Comparison of ENCODE assay signal across 19 mouse cellular contexts in the genomic region with DNA sequence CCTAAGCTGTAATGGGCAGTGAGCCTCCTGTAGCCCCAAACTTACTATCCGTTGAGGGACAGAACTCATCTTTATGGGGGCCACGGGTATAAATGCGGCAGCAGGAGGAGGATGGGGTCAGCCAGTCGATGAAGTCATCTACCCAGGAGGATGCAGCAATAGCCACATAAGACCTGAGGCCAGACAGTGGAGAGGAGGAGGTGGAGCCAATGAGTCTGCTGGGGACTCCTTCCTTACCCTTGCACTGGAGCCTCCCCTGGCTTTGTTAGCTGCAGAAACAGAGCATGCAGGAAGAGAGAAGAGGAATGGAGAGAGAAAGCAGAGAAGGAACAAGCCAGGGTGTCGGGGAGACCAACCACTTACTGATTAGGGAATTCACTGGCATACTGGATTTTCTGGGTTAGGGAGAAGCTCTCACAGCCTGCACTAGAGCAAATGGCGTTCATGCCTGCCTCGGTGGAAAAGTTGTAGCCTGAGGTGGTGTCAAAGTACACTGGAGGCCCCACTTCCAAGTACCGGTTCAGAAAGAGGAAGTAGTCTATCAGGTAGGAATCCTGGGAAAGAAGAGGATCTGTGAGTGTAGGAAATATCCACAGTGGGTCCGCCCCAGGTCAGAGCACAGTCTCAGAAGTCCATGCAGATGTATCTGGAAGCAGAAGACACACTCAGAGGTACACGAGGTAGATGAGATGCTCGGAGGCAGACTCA. TPM values are rescaled to one million over a fixed set of nuclear protein-coding genes. Genes with fewer than 3 reads are reported as not detected.
"Had no signal": no experiment of that assay in that cellular context is flagged by ENCODE, and none has a peak within 500 bp of the region (broad histone marks: within the 10 kb centered on the region; RNA-seq: fewer than 3 reads in every experiment).

No protein-coding gene starts in this region.

- H3K4me2 ChIP-seq: lung, embryonic 15.5 days; midbrain, embryonic 11.5 days; midbrain, embryonic 13.5 days; midbrain, embryonic 15.5 days; neural tube, embryonic 12.5 days had no signal

- H3K4me3 ChIP-seq: lung, embryonic 15.5 days; megakaryocyte, embryonic 14.5 days; midbrain, embryonic 13.5 days; midbrain, embryonic 15.5 days; neural tube, embryonic 12.5 days had no signal

- DNase-seq: liver, postnatal 0 days; lung, adult 2 months; lung, postnatal 14 days; lung, postnatal 36 days; right cerebral cortex, postnatal 25 days; right cerebral cortex, postnatal 4 days; spleen, adult 18-20 months; thymus, adult 18-20 months; thymus, postnatal 14 days; thymus, postnatal 36 days had no signal

- ATAC-seq: liver, postnatal 0 days; lung, postnatal 0 days; midbrain, embryonic 13.5 days; midbrain, embryonic 15.5 days had no signal

- H3K4me1 ChIP-seq: lung, embryonic 15.5 days; midbrain, embryonic 13.5 days; midbrain, embryonic 15.5 days; neural tube, embryonic 12.5 days had no signal

- H3K27ac ChIP-seq: lung, embryonic 15.5 days; macrophage; midbrain, embryonic 13.5 days; midbrain, embryonic 15.5 days; neural tube, embryonic 12.5 days had no signal

- H3K27me3 ChIP-seq: lung, embryonic 15.5 days; midbrain, embryonic 13.5 days; midbrain, embryonic 15.5 days; neural tube, embryonic 12.5 days had no signal

- H3K9me3 ChIP-seq: lung, embryonic 15.5 days; megakaryocyte, embryonic 14.5 days; midbrain, embryonic 13.5 days; midbrain, embryonic 15.5 days; neural tube, embryonic 12.5 days had no signal

- H3K36me3 ChIP-seq: lung, embryonic 15.5 days; midbrain, embryonic 13.5 days; midbrain, embryonic 15.5 days; neural tube, embryonic 12.5 days had no signal

- H3K9ac ChIP-seq: liver, postnatal 0 days; lung, embryonic 15.5 days; midbrain, embryonic 13.5 days; midbrain, embryonic 15.5 days; neural tube, embryonic 12.5 days had no signal

RNA-seq across cellular contexts. Expression of gene Npc1l1, which starts 11.6 kb away (rescaled TPM):
- polyA plus RNA-seq: liver, postnatal 0 days; lung, postnatal 0 days; midbrain, embryonic 11.5 days; neural tube, embryonic 12.5 days had no signal

RNA-seq across cellular contexts. Expression of gene A730071L15Rik, which starts 18.5 kb away (rescaled TPM):
- polyA plus RNA-seq: macrophage; small intestine, adult 2 months had no signal
